Mouse (Mus musculus) hindbrain, embryonic 13.5 days (tissue): Measurements from ENCODE around the gene 1110017D15Rik. TPM values are rescaled to one million over a fixed set of nuclear protein-coding genes. Genes with fewer than 3 reads are reported as not detected.

ENCODE experiments used
- ATAC-seq: fragments of 200-750 bp; cut with Nextera tagmentation; 2 replicates; pipeline ENCODE4 v1.8.0; 2017; ENCODE audit warnings: moderate TSS enrichment; ENCODE audit not compliant: low FRiP score
- H3K27ac ChIP-seq: fragments of 300-500 bp; sonication (generic); 2 replicates; pipeline ENCODE4 v1.5.1; 2015; ENCODE audit warnings: inconsistent platforms, mild to moderate bottlenecking, moderate library complexity
- H3K27me3 ChIP-seq: fragments of 300-500 bp; sonication (generic); 2 replicates; pipeline ENCODE4 v1.6.1; 2015; ENCODE audit warnings: mild to moderate bottlenecking, inconsistent platforms
- H3K36me3 ChIP-seq: fragments of 300-500 bp; sonication (generic); 2 replicates; pipeline ENCODE4 v1.6.1; 2015; ENCODE audit warnings: mild to moderate bottlenecking, inconsistent platforms
- H3K4me1 ChIP-seq: fragments of 300-500 bp; sonication (generic); replicated peaks from 2 replicates; pipeline ENCODE4 v1.6.1; 2015; ENCODE audit warnings: inconsistent platforms
- H3K4me2 ChIP-seq: fragments of 300-500 bp; sonication (generic); 2 replicates; pipeline ENCODE4 v1.6.1; 2015; ENCODE audit warnings: inconsistent platforms, mild to moderate bottlenecking, moderate library complexity
- H3K4me3 ChIP-seq: fragments of 300-500 bp; sonication (generic); 2 replicates; pipeline ENCODE4 v1.5.1; 2015; ENCODE audit warnings: mild to moderate bottlenecking, inconsistent platforms
- H3K9ac ChIP-seq: fragments of 300-500 bp; sonication (generic); 2 replicates; pipeline ENCODE4 v1.6.1; 2015; ENCODE audit warnings: mild to moderate bottlenecking, inconsistent platforms
- H3K9me3 ChIP-seq: fragments of 300-500 bp; sonication (generic); 2 replicates; pipeline ENCODE4 v1.6.1; 2016; ENCODE audit warnings: inconsistent platforms
- WGBS: fragments of 180-500 bp; shearing (Covaris S2); methylation state at CpG from one replicate; pipeline ENCODE4 v1.1.7; 2015; 5-methylcytosine and 5-hydroxymethylcytosine counted together
- polyA plus RNA-seq: library from polyadenylated mRNA; unstranded; fragments of >200 nt; fragmentation: Nextera tagmentation; extraction: Ambion mirVana; gene quantifications from 2 replicates; pipeline ENCODE4 v1.2.1, GENCODE M21; 2015

The 1110017D15Rik gene
- polyA plus RNA-seq, 1 experiment from 2014 or later: 17.9 TPM

GRCm38 (mm10) chr4:41497995-41498845 lies 18.9 kb downstream of the 1110017D15Rik start:
- WGBS: 12% methylated on average over 72 of the region's 72 CpGs
- H3K4me3 ChIP-seq: peak overlapping the region; percentile 37
- H3K36me3 ChIP-seq: peaks cover 3% of the 10 kb centered on the region
- no peak for ATAC-seq
- H3K9me3 ChIP-seq: no peaks in the 10 kb centered on the region
- H3K4me2 ChIP-seq: peak overlapping the region; percentile 61
- H3K27ac ChIP-seq: no peak overlapping the region
- peaks cover 80% of the 10 kb centered on the region for H3K27me3 ChIP-seq
- peaks cover 53% of the 10 kb centered on the region for H3K4me1 ChIP-seq
- peak overlapping the region; percentile 62 for H3K9ac ChIP-seq

DNA sequence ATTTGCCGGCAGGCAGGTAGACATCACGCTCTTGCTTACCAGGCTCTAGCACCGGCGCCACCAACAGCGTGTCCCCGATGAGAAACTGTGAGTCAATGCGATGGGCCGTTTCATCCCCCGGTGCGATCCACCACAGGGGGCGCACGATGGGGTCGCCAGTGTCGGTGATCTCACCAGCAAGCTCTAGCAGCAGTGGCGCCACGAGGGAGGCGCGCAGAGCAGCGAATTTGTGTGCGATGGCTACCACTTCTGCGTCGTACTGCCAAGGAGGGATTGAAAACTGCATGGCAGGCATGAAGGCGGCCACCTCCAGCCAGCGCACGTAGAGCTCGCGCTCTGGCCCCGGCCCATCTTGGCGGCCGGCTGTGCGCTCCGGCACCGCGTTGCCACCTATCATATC lies 19.6 kb downstream of the 1110017D15Rik start:
- H3K4me3 ChIP-seq: peak overlapping the region; percentile 37
- peak overlapping the region; percentile 61 for H3K4me2 ChIP-seq
- ATAC-seq: peak; percentile 23; the same call in 1 of the 2 replicates
- H3K9ac ChIP-seq: peak overlapping the region; percentile 62
- WGBS: 4% methylated on average over 34 of the region's 34 CpGs
- no peak overlapping the region for H3K27ac ChIP-seq
- no peaks in the 10 kb centered on the region for H3K9me3 ChIP-seq
- H3K36me3 ChIP-seq: peaks cover 3% of the 10 kb centered on the region
- peaks cover 48% of the 10 kb centered on the region for H3K4me1 ChIP-seq
- peaks cover 79% of the 10 kb centered on the region for H3K27me3 ChIP-seq

DNA sequence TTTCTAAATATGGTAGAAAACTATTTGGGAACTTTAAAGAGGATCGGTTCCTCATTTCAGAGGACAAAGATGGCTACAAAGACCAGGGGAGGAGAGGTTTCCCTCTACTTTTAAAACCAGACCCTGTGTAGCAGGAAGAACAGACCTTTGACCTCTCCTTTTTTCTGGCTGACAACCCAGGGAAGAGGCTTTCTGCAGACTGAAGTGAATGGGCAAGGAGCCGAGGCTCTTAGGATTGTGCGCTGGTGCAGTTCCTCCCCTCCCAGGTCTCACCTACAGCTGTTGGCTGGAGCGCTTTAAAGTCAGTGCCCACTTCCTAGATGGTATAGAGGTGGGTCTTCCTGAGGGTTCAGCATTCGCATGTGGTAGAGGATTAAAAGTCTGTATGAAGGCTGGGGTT lies 20.1 kb downstream of the 1110017D15Rik start:
- Histone ChIP-seq H3K27me3 (peaks cover 74% of the 10 kb centered on the region), H3K4me3 (peak overlapping the region; percentile 37; the same call in 1 of the 2 replicates), H3K4me2 (peak overlapping the region; percentile 61), H3K36me3 (peaks cover 3% of the 10 kb centered on the region), H3K27ac (no peak overlapping the region), H3K9ac (peak overlapping the region; percentile 62; the same call in 1 of the 2 replicates), H3K9me3 (no peaks in the 10 kb centered on the region), H3K4me1 (peaks cover 42% of the 10 kb centered on the region)
- no peak for ATAC-seq
- 50% methylated on average over 5 of the region's 5 CpGs for WGBS

DNA sequence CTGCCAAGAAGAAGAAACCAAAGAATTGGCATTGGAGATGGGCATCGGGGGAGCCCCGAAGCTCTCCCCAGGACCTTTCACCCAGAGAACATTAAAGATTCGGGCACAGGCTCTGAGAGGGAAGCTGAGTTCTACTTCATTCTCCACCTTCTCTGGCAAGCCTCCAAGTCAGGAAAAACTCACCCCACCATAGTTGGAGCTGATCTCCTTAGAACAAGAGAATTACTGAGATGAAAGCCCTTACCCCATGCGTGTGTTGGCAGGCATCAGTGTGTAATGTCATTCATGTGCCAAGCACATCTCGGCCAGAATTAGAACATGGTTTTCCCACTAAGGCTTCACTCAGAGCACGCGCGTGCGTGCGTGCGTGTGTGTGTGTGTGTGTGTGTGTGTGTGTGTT lies 21.3 kb downstream of the 1110017D15Rik start:
- H3K27me3 ChIP-seq: peaks cover 62% of the 10 kb centered on the region
- H3K27ac ChIP-seq: no peak overlapping the region
- no peak overlapping the region for H3K4me3 ChIP-seq
- no peaks in the 10 kb centered on the region for H3K9me3 ChIP-seq
- H3K4me1 ChIP-seq: peaks cover 34% of the 10 kb centered on the region
- no peak for ATAC-seq
- H3K4me2 ChIP-seq: no peak overlapping the region
- peaks cover 3% of the 10 kb centered on the region for H3K36me3 ChIP-seq
- WGBS: 85% methylated on average over 11 of the region's 11 CpGs
- no peak overlapping the region for H3K9ac ChIP-seq

- H3K4me1 ChIP-seq: peaks cover 34% of the 10 kb centered on the region
- H3K36me3 ChIP-seq: peaks cover 3% of the 10 kb centered on the region
- ATAC-seq: no peak
- no peak overlapping the region for H3K27ac ChIP-seq
- H3K9ac ChIP-seq: no peak overlapping the region
- H3K27me3 ChIP-seq: peaks cover 54% of the 10 kb centered on the region
- H3K4me2 ChIP-seq: no peak overlapping the region
- WGBS: 77% methylated on average over 4 of the region's 4 CpGs
- H3K4me3 ChIP-seq: no peak overlapping the region
- no peaks in the 10 kb centered on the region for H3K9me3 ChIP-seq
These were observed 22.1 kb downstream of the 1110017D15Rik start for GRCm38 (mm10) chr4:41495076-41495475.

GRCm38 (mm10) chr4:41494378-41494777 lies 22.8 kb downstream of the 1110017D15Rik start:
- H3K9me3 ChIP-seq: no peaks in the 10 kb centered on the region
- peaks cover 29% of the 10 kb centered on the region for H3K4me1 ChIP-seq
- no peak overlapping the region for H3K4me3 ChIP-seq
- peaks cover 3% of the 10 kb centered on the region for H3K36me3 ChIP-seq
- H3K27ac ChIP-seq: no peak overlapping the region
- no peak for ATAC-seq
- peaks cover 48% of the 10 kb centered on the region for H3K27me3 ChIP-seq
- no peak overlapping the region for H3K9ac ChIP-seq
- no peak overlapping the region for H3K4me2 ChIP-seq
- 26% methylated on average over 3 of the region's 3 CpGs for WGBS

DNA sequence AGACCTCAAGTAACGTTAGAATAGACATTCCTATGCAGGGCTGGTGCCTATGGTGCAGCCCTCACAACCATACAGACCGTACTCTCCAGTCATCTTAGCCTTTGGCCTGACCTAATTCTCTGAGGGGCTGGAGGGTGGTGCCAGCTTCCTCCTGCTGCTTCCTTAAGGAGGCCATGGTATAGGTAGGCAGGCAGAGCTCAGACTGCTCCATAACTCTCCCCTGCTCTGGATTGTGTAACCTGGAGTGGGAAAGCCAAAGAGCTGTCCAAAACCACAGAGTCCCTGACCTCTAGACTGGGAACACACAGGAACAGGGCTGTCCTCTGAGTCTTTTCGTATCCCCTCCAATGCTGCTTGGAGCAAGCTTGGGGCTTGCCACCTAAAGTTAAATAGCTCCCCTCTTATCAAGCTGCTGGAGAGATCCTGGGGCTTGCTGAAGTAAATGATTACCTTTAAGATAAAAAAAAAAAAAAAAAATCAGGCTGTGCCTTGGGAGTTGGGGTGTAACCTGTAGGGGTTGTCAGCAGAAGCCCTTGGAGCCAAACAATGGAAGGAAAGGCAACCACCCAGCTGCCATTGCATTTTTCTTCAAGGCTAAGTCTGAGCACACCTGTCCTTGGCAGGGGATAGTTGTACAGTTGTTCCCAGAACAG lies 23.5 kb downstream of the 1110017D15Rik start:
- Histone ChIP-seq H3K36me3 (peaks cover 3% of the 10 kb centered on the region), H3K4me1 (peaks cover 21% of the 10 kb centered on the region), H3K9ac (no peak overlapping the region), H3K27me3 (peaks cover 40% of the 10 kb centered on the region), H3K4me2 (no peak overlapping the region), H3K9me3 (no peaks in the 10 kb centered on the region), H3K4me3 (no peak overlapping the region), H3K27ac (no peak overlapping the region)
- ATAC-seq: no peak
- 74% methylated on average over 3 of the region's 3 CpGs for WGBS

GRCm38 (mm10) chr4:41492951-41493350 lies 24.2 kb downstream of the 1110017D15Rik start:
- WGBS: 84% methylated on average over 7 of the region's 7 CpGs

DNA sequence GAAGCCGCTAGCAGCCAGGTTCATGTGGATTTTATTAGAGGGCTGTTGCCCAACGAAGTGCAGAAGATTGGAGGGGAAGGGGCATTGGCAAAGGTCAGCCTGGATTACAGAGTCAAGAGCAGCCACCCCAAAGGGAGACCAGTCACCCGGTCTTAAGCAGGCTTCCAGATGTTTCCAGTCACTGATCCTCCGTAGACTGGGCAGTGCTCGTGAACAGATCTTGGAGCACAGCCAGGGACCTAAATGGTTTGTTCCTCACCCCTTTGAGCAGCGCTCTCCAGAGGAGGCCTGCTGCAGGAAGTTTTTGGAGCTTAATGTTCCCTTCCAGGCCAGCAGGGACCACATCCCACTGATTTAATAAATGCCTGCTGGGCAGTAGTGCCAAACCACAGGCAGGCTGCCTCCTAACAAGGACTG lies 35.5 kb downstream of the 1110017D15Rik start:
- Histone ChIP-seq H3K4me2 (no peak overlapping the region), H3K9ac (no peak overlapping the region), H3K9me3 (no peaks in the 10 kb centered on the region), H3K36me3 (peaks cover 45% of the 10 kb centered on the region), H3K4me3 (no peak overlapping the region), H3K27me3 (no peaks in the 10 kb centered on the region), H3K4me1 (0 out of 2 replicates have a peak, but pooled peaks cover 3% of the 10 kb centered on the region), H3K27ac (no peak overlapping the region)
- 61% methylated on average over 6 of the region's 6 CpGs for WGBS
- no peak for ATAC-seq

More at GRCm38 (mm10) chr4:41492951-41493350, 24.2 kb downstream of the 1110017D15Rik start:
- no peak for ATAC-seq
- no peak overlapping the region for H3K4me2 ChIP-seq
- H3K9ac ChIP-seq: no peak overlapping the region
- H3K27me3 ChIP-seq: peaks cover 33% of the 10 kb centered on the region
- H3K4me1 ChIP-seq: peaks cover 15% of the 10 kb centered on the region
- peaks cover 3% of the 10 kb centered on the region for H3K36me3 ChIP-seq
- H3K27ac ChIP-seq: no peak overlapping the region
- H3K9me3 ChIP-seq: no peaks in the 10 kb centered on the region
- H3K4me3 ChIP-seq: no peak overlapping the region

- Histone ChIP-seq H3K4me1 (0 out of 2 replicates have a peak, but pooled peaks cover 3% of the 10 kb centered on the region), H3K9ac (no peak overlapping the region), H3K36me3 (peaks cover 45% of the 10 kb centered on the region), H3K27ac (no peak overlapping the region), H3K4me3 (no peak overlapping the region), H3K9me3 (no peaks in the 10 kb centered on the region), H3K4me2 (no peak overlapping the region), H3K27me3 (no peaks in the 10 kb centered on the region)
- 90% methylated on average over 8 of the region's 8 CpGs for WGBS
- no peak for ATAC-seq
These were observed 36.9 kb downstream of the 1110017D15Rik start for GRCm38 (mm10) chr4:41480254-41480653.

GRCm38 (mm10) chr4:41479456-41479804 lies 37.7 kb downstream of the 1110017D15Rik start:
- 75% methylated on average over 1 of the region's 1 CpGs for WGBS
- H3K27ac ChIP-seq: no peak overlapping the region
- ATAC-seq: no peak

DNA sequence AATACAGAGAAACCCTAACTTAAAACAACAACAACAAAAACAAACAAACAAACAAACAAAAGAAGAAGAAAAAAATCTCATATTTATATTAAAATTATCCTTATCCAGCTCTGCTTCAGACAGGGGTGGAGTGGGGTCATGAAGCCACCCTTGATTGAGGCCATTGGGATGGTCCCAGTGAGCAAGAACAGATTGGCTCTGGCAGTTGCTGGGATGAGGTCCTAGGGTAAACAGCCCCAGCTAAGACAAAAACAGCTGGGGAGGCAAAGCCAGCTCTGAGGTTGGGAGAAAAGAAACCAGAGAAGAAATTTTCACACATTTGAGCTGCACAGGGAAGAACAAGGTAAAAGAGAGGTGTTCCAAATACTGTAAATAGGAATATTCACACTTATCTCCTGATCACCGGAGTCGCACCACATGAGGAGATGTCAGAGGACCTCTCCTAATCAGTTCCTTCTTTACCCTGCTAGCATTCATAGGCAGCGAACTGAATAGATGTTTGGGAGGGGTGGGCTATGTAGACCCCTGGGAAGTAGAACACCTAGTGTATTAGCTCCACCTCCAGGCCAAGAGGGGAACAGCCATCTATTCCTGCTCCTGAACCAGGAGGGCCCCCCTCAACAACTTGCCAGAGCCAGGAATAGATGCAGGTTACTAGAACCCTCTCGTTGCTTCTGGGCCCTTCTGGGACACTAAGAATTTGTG lies 38.2 kb downstream of the 1110017D15Rik start:
- 0 out of 2 replicates have a peak, but pooled peaks cover 3% of the 10 kb centered on the region for H3K4me1 ChIP-seq

More at GRCm38 (mm10) chr4:41479456-41479804, 37.7 kb downstream of the 1110017D15Rik start:
- Histone ChIP-seq H3K9ac (peak overlapping the region; percentile 13; the same call in 1 of the 2 replicates), H3K27me3 (no peaks in the 10 kb centered on the region), H3K4me1 (0 out of 2 replicates have a peak, but pooled peaks cover 3% of the 10 kb centered on the region), H3K4me3 (no peak overlapping the region), H3K36me3 (peaks cover 45% of the 10 kb centered on the region), H3K4me2 (no peak overlapping the region), H3K9me3 (no peaks in the 10 kb centered on the region)

More for the DNA sequence above, 38.2 kb downstream of the 1110017D15Rik start:
- no peaks in the 10 kb centered on the region for H3K27me3 ChIP-seq
- no peak overlapping the region for H3K4me3 ChIP-seq
- ATAC-seq: no peak
- H3K27ac ChIP-seq: no peak overlapping the region
- peaks cover 45% of the 10 kb centered on the region for H3K36me3 ChIP-seq
- H3K4me2 ChIP-seq: no peak overlapping the region
- 72% methylated on average over 4 of the region's 4 CpGs for WGBS
- no peaks in the 10 kb centered on the region for H3K9me3 ChIP-seq
- H3K9ac ChIP-seq: no peak overlapping the region
